Mouse (Mus musculus) MEL (cell line): ENCODE data around the gene Cntnap1. TPM values are rescaled to one million over a fixed set of nuclear protein-coding genes. Genes with fewer than 3 reads are reported as not detected.
A peak's percentile ranks its signal among the peaks of the same experiment; 100 is the strongest.

Experiments used
- DNase-seq: peaks from one replicate; pipeline ENCODE4 v3.0.0; 2011; ENCODE audit warnings: low read depth, low spot score
- H3K27ac ChIP-seq: 2 replicates; pipeline ENCODE4 v1.5.1; 2012; ENCODE audit warnings: low read depth, mild to moderate bottlenecking, control low read depth, low read length, moderate library complexity; ENCODE audit not compliant: control insufficient read depth
- H3K27me3 ChIP-seq, 2 experiments: fragments of 150-350 bp in 1 of 2; sonication (generic) in 1 of 2; 2 replicates each; pipeline ENCODE4 v1.6.1; 2012; ENCODE audit warnings: low read length in 2 of 2, mild to moderate bottlenecking in 2 of 2, improper control_type of control experiment in 1 of 2, moderate library complexity in 1 of 2; ENCODE audit not compliant: insufficient read depth in 2 of 2, control insufficient read depth in 1 of 2
- H3K36me3 ChIP-seq, 2 experiments: 2 replicates each; pipeline ENCODE4 v1.6.1; 2012 to 2014; ENCODE audit warnings: low read length in 2 of 2, improper control_type of control experiment in 1 of 2, inconsistent platforms in 1 of 2, mild to moderate bottlenecking in 1 of 2; ENCODE audit not compliant: insufficient read depth in 2 of 2, control insufficient read depth in 1 of 2
- H3K4me1 ChIP-seq, 2 experiments: fragments of 150-350 bp in 1 of 2; sonication (generic) in 1 of 2; 2 replicates each; pipeline ENCODE4 v1.6.1; 2012; ENCODE audit warnings: low read length in 2 of 2, improper control_type of control experiment in 1 of 2, mild to moderate bottlenecking in 1 of 2; ENCODE audit not compliant: insufficient read depth in 2 of 2, control insufficient read depth in 1 of 2
- H3K4me3 ChIP-seq, 2 experiments: fragments of 150-350 bp in 1 of 2; sonication (generic) in 1 of 2; 2 replicates each; pipeline ENCODE4 v1.5.1; 2012; ENCODE audit warnings: low read depth in 2 of 2, low read length in 2 of 2, mild to moderate bottlenecking in 2 of 2, moderate library complexity in 2 of 2, control low read depth in 1 of 2, improper control_type of control experiment in 1 of 2; ENCODE audit not compliant: control insufficient read depth in 1 of 2, insufficient read depth in 1 of 2
- H3K79me2 ChIP-seq: 2 replicates; pipeline ENCODE4 v1.6.1; 2012; ENCODE audit warnings: mild to moderate bottlenecking, low read length, moderate library complexity; ENCODE audit not compliant: control insufficient read depth, poor library complexity, insufficient read depth
- H3K9ac ChIP-seq: 2 replicates; pipeline ENCODE4 v1.6.1; 2012; ENCODE audit warnings: low read depth, mild to moderate bottlenecking, control low read depth, low read length, moderate library complexity; ENCODE audit not compliant: control insufficient read depth, poor library complexity, severe bottlenecking
- H3K9me3 ChIP-seq: fragments of 150-350 bp; sonication (generic); replicated peaks from 2 replicates; pipeline ENCODE4 v1.6.1; 2012; ENCODE audit warnings: mild to moderate bottlenecking, low read length, improper control_type of control experiment, moderate library complexity; ENCODE audit not compliant: insufficient read depth
- BHLHE40 ChIP-seq: IDR thresholded peaks from 2 replicates; pipeline ENCODE4 v1.6.1; 2012; ENCODE audit warnings: low read depth, mild to moderate bottlenecking, inconsistent platforms, low read length, improper control_type of control experiment, borderline replicate concordance
- CHD1 ChIP-seq: IDR thresholded peaks from 2 replicates; pipeline ENCODE4 v1.6.1; 2012; ENCODE audit warnings: low read depth, mild to moderate bottlenecking, inconsistent platforms, low read length, improper control_type of control experiment
- CHD2 ChIP-seq: IDR thresholded peaks from 2 replicates; pipeline ENCODE4 v1.6.1; 2011; ENCODE audit warnings: low read length, improper control_type of control experiment
- CTCF ChIP-seq, 3 experiments: IDR thresholded peaks in 2 of 3; conservative IDR thresholded peaks in 1 of 3; 2 replicates each; pipeline ENCODE4 v1.5.1; 2011 to 2012; ENCODE audit warnings: low read length in 3 of 3, low read depth in 2 of 3, mild to moderate bottlenecking in 2 of 3, improper control_type of control experiment in 1 of 3, inconsistent platforms in 1 of 3, mixed read lengths in 1 of 3, moderate library complexity in 1 of 3; ENCODE audit not compliant: control insufficient read depth in 1 of 3, insufficient read depth in 1 of 3, poor library complexity in 1 of 3, severe bottlenecking in 1 of 3
- E2F4 ChIP-seq: IDR thresholded peaks from 2 replicates; pipeline ENCODE4 v1.6.1; 2011; ENCODE audit warnings: low read depth, low read length, improper control_type of control experiment, borderline replicate concordance
- ELF1 ChIP-seq: IDR thresholded peaks from 2 replicates; pipeline ENCODE4 v1.6.1; 2014; ENCODE audit warnings: low read depth, mild to moderate bottlenecking, inconsistent platforms, low read length, improper control_type of control experiment, moderate library complexity
- EP300 ChIP-seq, 2 experiments: IDR thresholded peaks; 2 replicates each; pipeline ENCODE4 v1.6.1; 2011; ENCODE audit warnings: improper control_type of control experiment in 2 of 2, low read length in 2 of 2, low read depth in 1 of 2, mild to moderate bottlenecking in 1 of 2
- ETS1 ChIP-seq: IDR thresholded peaks from 2 replicates; pipeline ENCODE4 v1.6.1; 2012; ENCODE audit warnings: low read depth, mild to moderate bottlenecking, inconsistent platforms, low read length, improper control_type of control experiment, moderate library complexity
- GATA1 ChIP-seq: IDR thresholded peaks from 2 replicates; pipeline ENCODE4 v1.6.1; 2011; ENCODE audit warnings: low read depth, low read length, improper control_type of control experiment
- HCFC1 ChIP-seq: IDR thresholded peaks from 2 replicates; pipeline ENCODE4 v1.6.1; 2012; ENCODE audit warnings: low read depth, mild to moderate bottlenecking, inconsistent platforms, low read length, improper control_type of control experiment, moderate library complexity
- JUND ChIP-seq: IDR thresholded peaks from 2 replicates; pipeline ENCODE4 v1.6.1; 2011; ENCODE audit warnings: low read depth, mild to moderate bottlenecking, improper control_type of control experiment, low read length
- MAFK ChIP-seq: IDR thresholded peaks from 2 replicates; pipeline ENCODE4 v1.6.1; 2011; ENCODE audit warnings: low read depth, mild to moderate bottlenecking, low read length, improper control_type of control experiment, borderline replicate concordance
- MAX ChIP-seq: IDR thresholded peaks from 2 replicates; pipeline ENCODE4 v1.6.1; 2011; ENCODE audit warnings: low read length, improper control_type of control experiment
- MXI1 ChIP-seq: IDR thresholded peaks from 2 replicates; pipeline ENCODE4 v1.6.1; 2011; ENCODE audit warnings: mild to moderate bottlenecking, low read depth, low read length, improper control_type of control experiment
- MYB ChIP-seq: IDR thresholded peaks from 2 replicates; pipeline ENCODE4 v1.6.1; 2011; ENCODE audit warnings: mild to moderate bottlenecking, low read depth, low read length, improper control_type of control experiment
- POLR2AphosphoS2 ChIP-seq: IDR thresholded peaks from 2 replicates; pipeline ENCODE4 v1.6.1; 2011; ENCODE audit warnings: low read length, improper control_type of control experiment
- POLR2AphosphoS5 ChIP-seq: IDR thresholded peaks from 2 replicates; pipeline ENCODE4 v1.6.1; 2012; ENCODE audit warnings: low read depth, borderline replicate concordance, mild to moderate bottlenecking, inconsistent platforms, low read length, moderate library complexity, mixed read lengths
- RAD21 ChIP-seq: IDR thresholded peaks from 2 replicates; pipeline ENCODE4 v1.6.1; 2011; ENCODE audit warnings: mild to moderate bottlenecking, low read depth, low read length, improper control_type of control experiment
- SIN3A ChIP-seq: IDR thresholded peaks from 2 replicates; pipeline ENCODE4 v1.6.1; 2012; ENCODE audit warnings: low read length, improper control_type of control experiment, inconsistent platforms
- SMC3 ChIP-seq: IDR thresholded peaks from 2 replicates; pipeline ENCODE4 v1.6.1; 2011; ENCODE audit warnings: low read depth, low read length, improper control_type of control experiment
- TAL1 ChIP-seq: IDR thresholded peaks from 2 replicates; pipeline ENCODE4 v1.6.1; 2012; ENCODE audit warnings: mild to moderate bottlenecking, inconsistent platforms, low read length, moderate library complexity, mixed read lengths
- TBP ChIP-seq: IDR thresholded peaks from 2 replicates; pipeline ENCODE4 v1.8.0; 2011; ENCODE audit warnings: low read depth, low read length, improper control_type of control experiment
- USF2 ChIP-seq, 2 experiments: IDR thresholded peaks; 2 replicates each; pipeline ENCODE4 v1.6.1; 2011 to 2012; ENCODE audit warnings: improper control_type of control experiment in 2 of 2, low read length in 2 of 2, borderline replicate concordance in 1 of 2, inconsistent platforms in 1 of 2, low read depth in 1 of 2, mild to moderate bottlenecking in 1 of 2; ENCODE audit not compliant: insufficient read depth in 1 of 2
- ZC3H11A ChIP-seq: IDR thresholded peaks from 2 replicates; pipeline ENCODE4 v1.6.1; 2012; ENCODE audit warnings: low read depth, mild to moderate bottlenecking, inconsistent platforms, low read length, improper control_type of control experiment
- ZKSCAN1 ChIP-seq: IDR thresholded peaks from 2 replicates; pipeline ENCODE4 v1.6.1; 2012; ENCODE audit warnings: low read depth, mild to moderate bottlenecking, inconsistent platforms, low read length, improper control_type of control experiment, moderate library complexity
- ZMIZ1 ChIP-seq: IDR thresholded peaks from 2 replicates; pipeline ENCODE4 v1.6.1; 2012; ENCODE audit warnings: low read depth, mild to moderate bottlenecking, inconsistent platforms, low read length, improper control_type of control experiment, moderate library complexity
- ZNF384 ChIP-seq: IDR thresholded peaks from 2 replicates; pipeline ENCODE4 v1.6.1; 2012; ENCODE audit warnings: low read depth, mild to moderate bottlenecking, inconsistent platforms, low read length, improper control_type of control experiment
- polyA plus RNA-seq, 2 experiments: library from polyadenylated mRNA; stranded (reverse) in 1 of 2; unstranded in 1 of 2; fragments of >175 nt in 1 of 2; fragments of >200 nt in 1 of 2; gene quantifications; 2 replicates each; pipeline versions ENCODE4 v1.2.1 to v1.2.4; 2012; ENCODE audit warnings: low replicate concordance in 2 of 2, low read depth in 1 of 2; ENCODE audit not compliant: insufficient read length in 2 of 2, insufficient read depth in 1 of 2, missing spikeins in 1 of 2
- total RNA-seq: library from RNA; depleted of rRNA; stranded (reverse); fragments of 300-350 nt; gene quantifications from 2 replicates; pipeline ENCODE4 v1.2.3, GENCODE M21; 2012

The Cntnap1 gene
- total and polyA plus RNA-seq, 3 experiments = 0.01 TPM; not detected in 2

- H3K36me3 ChIP-seq = peaks cover 0 to 16% of the 10 kb centered on the region in 2 experiments; a peak in 3 of 4 replicates
Observed at GRCm38 (mm10) chr11:101218436-101219055, 48.2 kb downstream of the Cntnap1 start.

GRCm38 (mm10) chr11:101220853-101221252 is 50.5 kb downstream of the Cntnap1 start:
- H3K27me3 ChIP-seq = no peaks in the 10 kb centered on the region
- no peaks in the 10 kb centered on the region for H3K9me3 ChIP-seq
- peak; percentile 66 for DNase-seq
- peaks cover 3% of the 10 kb centered on the region; the same call in 1 of the 2 replicates for H3K79me2 ChIP-seq
- peak overlapping the region; percentile 72 for H3K27ac ChIP-seq
- H3K4me1 ChIP-seq = peaks cover 9 to 18% of the 10 kb centered on the region in 2 experiments
- peaks cover 0 to 19% of the 10 kb centered on the region in 2 experiments; a peak in 3 of 4 replicates for H3K36me3 ChIP-seq
- H3K9ac ChIP-seq = 0 out of 2 replicates have a peak overlapping the region, but pooled peaks have one; percentile 4
- H3K4me3 ChIP-seq = peak overlapping the region in 1 of 2 experiments; percentile 12; a peak in 1 of 4 replicates
- TF ChIP-seq SIN3A = no peak
- TF ChIP-seq MXI1 = no peak; the same call in 1 of the 2 replicates
- peak; percentile 68 for TF ChIP-seq ZNF384
- TF ChIP-seq BHLHE40 = no peak
- no peak for TF ChIP-seq JUND
- TF ChIP-seq ELF1 = no peak
- no peak for TF ChIP-seq E2F4
- no peak for TF ChIP-seq ETS1
- no peak for TF ChIP-seq MAFK
- no peak for TF ChIP-seq ZKSCAN1
- TF ChIP-seq TBP = no peak
- TF ChIP-seq EP300 (IDR thresholded peaks at IDR 0.05; ENCODE audit: low read depth in 1 of 2, low read length in 2 of 2) = peak in 1 of 2 experiments; percentile 9; a peak in 1 of 4 replicates
- TF ChIP-seq USF2 (IDR thresholded peaks at IDR 0.05; ENCODE audit: borderline replicate concordance in 1 of 2, insufficient read depth in 1 of 2, low read depth in 1 of 2, low read length in 2 of 2) = no peak
- no peak for TF ChIP-seq ZC3H11A
- TF ChIP-seq GATA1 = 0 out of 2 replicates have a peak, but pooled peaks have one; percentile 47
- TF ChIP-seq HCFC1 = no peak
- no peak for TF ChIP-seq ZMIZ1
- TF ChIP-seq POLR2AphosphoS5 = no peak
- no peak; the same call in 1 of the 2 replicates for TF ChIP-seq MYB
- no peak for TF ChIP-seq CHD1
- TF ChIP-seq CHD2 = no peak
- TF ChIP-seq, all 39 proteins: peak for 3

More at GRCm38 (mm10) chr11:101218436-101219055, 48.2 kb downstream of the Cntnap1 start:
- H3K9ac ChIP-seq = no peak overlapping the region
- H3K4me3 ChIP-seq = no peak overlapping the region
- no peak for TF ChIP-seq CTCF (IDR thresholded peaks at IDR 0.05 in 2 of 3, conservative IDR thresholded peaks at IDR 0.05 in 1 of 3; ENCODE audit: control insufficient read depth in 1 of 3, insufficient read depth in 1 of 3, low read depth in 2 of 3, low read length in 3 of 3, poor library complexity in 1 of 3, severe bottlenecking in 1 of 3)
- TF ChIP-seq GATA1 = no peak
- TF ChIP-seq MXI1 = no peak
- TF ChIP-seq RAD21 = no peak
- no peak for TF ChIP-seq CHD2
- no peak for TF ChIP-seq POLR2AphosphoS2
- TF ChIP-seq TAL1 = no peak
- no peak for TF ChIP-seq MYB
- no peak for TF ChIP-seq ZKSCAN1
- TF ChIP-seq MAX = no peak
- TF ChIP-seq E2F4 = no peak
- TF ChIP-seq ZC3H11A = no peak
- no peak for TF ChIP-seq SMC3
- H3K27ac ChIP-seq = no peak overlapping the region
- peaks cover 9 to 14% of the 10 kb centered on the region in 2 experiments for H3K4me1 ChIP-seq
- H3K27me3 ChIP-seq = no peaks in the 10 kb centered on the region
- H3K9me3 ChIP-seq = no peaks in the 10 kb centered on the region
- no peaks in the 10 kb centered on the region for H3K79me2 ChIP-seq
- DNase-seq = no peak
